Mouse (Mus musculus) liver, embryonic 14.5 days (tissue): Measurements from ENCODE around the gene Fbxo24.

Experiments used
- CTCF ChIP-seq: IDR thresholded peaks from 2 replicates; pipeline ENCODE4 v1.5.1; 2016; ENCODE audit warnings: antibody characterized with exemption, low read depth, control low read depth
- EP300 ChIP-seq: IDR thresholded peaks from 2 replicates; pipeline ENCODE4 v1.6.1; 2016; ENCODE audit warnings: antibody characterized with exemption, low read depth

DNA sequence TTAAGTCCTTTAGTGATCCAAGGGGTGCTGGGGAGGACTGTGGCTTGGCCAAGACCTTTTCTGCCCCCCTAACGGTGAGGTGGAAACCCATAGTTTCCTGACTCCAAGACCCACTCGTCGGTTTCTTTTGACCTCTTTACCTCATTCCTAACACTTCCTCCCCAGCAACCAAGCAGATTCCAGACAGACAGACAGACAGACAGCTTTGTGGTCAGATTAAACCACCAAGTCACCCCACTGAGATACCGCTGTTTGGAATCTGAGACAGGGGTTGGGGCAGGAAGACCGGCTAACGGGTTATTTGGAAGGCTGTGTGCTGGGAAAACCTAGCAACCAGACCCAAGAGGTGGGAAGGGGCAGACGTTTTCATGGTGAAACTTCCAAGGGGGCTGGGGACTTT lies 58.6 kb downstream of the Fbxo24 start:
- TF ChIP-seq CTCF: no peak
- no peak for TF ChIP-seq EP300
